Mouse (Mus musculus) kidney, embryonic 14.5 days (tissue): ENCODE results near the gene Cfap57. TPM values are rescaled to one million over a fixed set of nuclear protein-coding genes. Genes with fewer than 3 reads are reported as not detected.
A peak's percentile ranks its signal among the peaks of the same experiment; 100 is the strongest.

ENCODE experiments used
- ATAC-seq: fragments of 200-750 bp; cut with Nextera tagmentation; 2 replicates; pipeline ENCODE4 v1.8.0; 2017; ENCODE audit warnings: moderate number of reproducible peaks, mild to moderate bottlenecking, moderate TSS enrichment, moderate library complexity; ENCODE audit not compliant: low FRiP score, low TSS enrichment
- H3K27ac ChIP-seq: fragments of 300-500 bp; sonication (generic); 2 replicates; pipeline ENCODE4 v1.5.1; 2014; ENCODE audit warnings: low read depth, mild to moderate bottlenecking, low read length, moderate library complexity, mixed read lengths
- H3K27me3 ChIP-seq: fragments of 300-500 bp; sonication (generic); 2 replicates; pipeline ENCODE4 v1.6.1; 2014; ENCODE audit warnings: mild to moderate bottlenecking, low read length; ENCODE audit not compliant: control insufficient read depth, insufficient read depth
- H3K36me3 ChIP-seq: fragments of 300-500 bp; sonication (generic); 2 replicates; pipeline ENCODE4 v1.6.1; 2014; ENCODE audit warnings: low read length, mixed read lengths; ENCODE audit not compliant: control insufficient read depth, insufficient read depth
- H3K4me1 ChIP-seq: fragments of 300-500 bp; sonication (generic); 2 replicates; pipeline ENCODE4 v1.6.1; 2014; ENCODE audit warnings: low read length, mixed read lengths; ENCODE audit not compliant: control insufficient read depth, insufficient read depth
- H3K4me2 ChIP-seq: fragments of 300-500 bp; sonication (generic); replicated peaks from 2 replicates; pipeline ENCODE4 v1.6.1; 2014; ENCODE audit warnings: low read depth, mild to moderate bottlenecking, low read length
- H3K4me3 ChIP-seq: fragments of 300-500 bp; sonication (generic); 2 replicates; pipeline ENCODE4 v1.5.1; 2014; ENCODE audit warnings: mild to moderate bottlenecking, low read length
- H3K9ac ChIP-seq: fragments of 300-500 bp; sonication (generic); 2 replicates; pipeline ENCODE4 v1.6.1; 2014; ENCODE audit warnings: low read depth, mild to moderate bottlenecking, low read length, moderate library complexity
- H3K9me3 ChIP-seq: fragments of 300-500 bp; sonication (generic); 2 replicates; pipeline ENCODE4 v1.6.1; 2016; ENCODE audit warnings: low read length; ENCODE audit not compliant: control insufficient read depth
- WGBS: fragments of 180-500 bp; shearing (Covaris S2); extraction: QIAGEN DNeasy Blood & Tissue Kit; methylation state at CpG from one replicate; pipeline ENCODE4 v1.1.7; 2014; 5-methylcytosine and 5-hydroxymethylcytosine counted together
- polyA plus RNA-seq: library from polyadenylated mRNA; unstranded; fragments of >200 nt; fragmentation: Nextera tagmentation; extraction: Ambion mirVana; gene quantifications from 2 replicates; pipeline ENCODE4 v1.2.1, GENCODE M21; 2014

Gene Cfap57
- polyA plus RNA-seq, 1 experiment from 2014 or later: 0.08 TPM

DNA sequence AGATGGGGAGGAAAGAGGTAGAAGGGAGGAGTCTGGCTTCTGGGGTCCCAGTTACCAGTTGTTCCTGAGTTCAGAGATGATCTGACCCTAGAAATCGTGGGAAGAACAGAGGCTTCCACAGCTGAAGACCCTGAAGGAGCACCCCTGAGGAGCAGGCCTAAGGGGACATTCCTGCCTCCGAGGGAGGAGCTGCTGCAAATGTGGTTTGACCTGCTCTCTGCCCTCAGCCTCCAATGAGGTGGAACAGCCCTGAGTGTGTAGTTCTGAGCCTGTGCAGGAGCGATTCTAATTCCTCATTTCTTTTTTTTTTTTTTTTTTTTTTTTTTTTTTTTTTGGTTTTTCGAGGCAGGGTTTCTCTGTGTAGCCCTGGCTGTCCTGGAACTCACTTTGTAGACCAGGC is 87.4 kb downstream of the Cfap57 start:
- H3K36me3 ChIP-seq: no peaks in the 10 kb centered on the region
- no peak overlapping the region; the same call in 1 of the 2 replicates for H3K27ac ChIP-seq
- H3K4me3 ChIP-seq: no peak overlapping the region
- no peak overlapping the region for H3K9ac ChIP-seq
- peak; percentile 86 for ATAC-seq
- H3K9me3 ChIP-seq: no peaks in the 10 kb centered on the region
- 39% methylated on average over 3 of the region's 4 CpGs for WGBS
- peaks cover 8% of the 10 kb centered on the region for H3K4me1 ChIP-seq
- H3K4me2 ChIP-seq: no peak overlapping the region
- no peaks in the 10 kb centered on the region for H3K27me3 ChIP-seq

GRCm38 (mm10) chr4:118532663-118533062 is 87.9 kb downstream of the Cfap57 start:
- ATAC-seq: no peak
- H3K27ac ChIP-seq: no peak overlapping the region; the same call in 1 of the 2 replicates
- 66% methylated on average over 5 of the region's 5 CpGs for WGBS

DNA sequence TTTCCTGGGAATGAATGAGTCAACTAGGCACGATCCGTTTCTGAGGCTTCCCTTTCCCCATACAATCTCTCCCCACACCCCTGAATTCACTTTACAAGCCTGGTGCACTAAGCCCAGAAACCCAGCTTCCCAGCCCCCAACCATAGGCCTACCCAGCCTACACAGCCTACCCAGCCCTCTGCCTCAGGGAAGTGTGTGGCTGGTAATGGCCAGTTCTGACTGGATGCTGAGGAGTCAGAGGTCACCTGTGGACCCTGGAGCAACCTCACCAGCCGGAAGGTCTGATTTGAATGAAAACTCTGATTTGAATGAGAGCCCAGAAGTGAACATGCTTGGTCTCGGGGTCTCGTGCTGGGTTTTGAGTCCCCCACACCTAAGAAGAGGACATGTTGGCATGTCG is 92.9 kb downstream of the Cfap57 start:
- Histone ChIP-seq H3K27ac (no peak overlapping the region), H3K4me2 (peak overlapping the region; percentile 25; the same call in 1 of the 2 replicates), H3K4me1 (peaks cover 4% of the 10 kb centered on the region), H3K9ac (no peak overlapping the region), H3K27me3 (no peaks in the 10 kb centered on the region), H3K36me3 (no peaks in the 10 kb centered on the region), H3K4me3 (no peak overlapping the region; the same call in 1 of the 2 replicates), H3K9me3 (no peaks in the 10 kb centered on the region)
- WGBS: 82% methylated on average over 6 of the region's 6 CpGs
- no peak for ATAC-seq

More at GRCm38 (mm10) chr4:118532663-118533062, 87.9 kb downstream of the Cfap57 start:
- Histone ChIP-seq H3K4me1 (peaks cover 8% of the 10 kb centered on the region), H3K9me3 (no peaks in the 10 kb centered on the region), H3K4me2 (no peak overlapping the region), H3K36me3 (no peaks in the 10 kb centered on the region), H3K4me3 (no peak overlapping the region), H3K27me3 (no peaks in the 10 kb centered on the region), H3K9ac (no peak overlapping the region)

DNA sequence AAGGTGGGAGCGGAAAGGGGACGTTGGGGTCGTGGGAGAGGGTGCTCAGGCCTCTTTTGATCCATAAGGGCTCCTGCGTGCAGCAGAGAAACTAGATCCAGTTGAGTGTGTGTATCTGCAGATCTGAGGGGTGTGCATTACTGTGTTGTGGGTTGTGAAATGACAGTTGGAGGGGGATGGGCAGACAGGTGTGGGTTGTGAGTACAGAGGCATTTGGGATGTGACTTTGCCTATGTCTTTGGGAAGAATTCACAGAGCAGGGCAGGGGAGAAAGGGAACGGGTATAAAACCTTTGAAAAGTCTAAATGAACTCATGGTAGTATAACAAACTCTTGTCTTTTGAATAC is 93.3 kb downstream of the Cfap57 start:
- Histone ChIP-seq H3K4me1 (no peaks in the 10 kb centered on the region; the same call in 1 of the 2 replicates), H3K9ac (no peak overlapping the region), H3K4me3 (peak overlapping the region; percentile 17; the same call in 1 of the 2 replicates), H3K27me3 (no peaks in the 10 kb centered on the region), H3K9me3 (no peaks in the 10 kb centered on the region), H3K27ac (peak overlapping the region; percentile 62; the same call in 1 of the 2 replicates), H3K36me3 (no peaks in the 10 kb centered on the region), H3K4me2 (peak overlapping the region; percentile 25)
- 44% methylated on average over 5 of the region's 5 CpGs for WGBS
- no peak for ATAC-seq

GRCm38 (mm10) chr4:118526408-118527334 is 93.9 kb downstream of the Cfap57 start, which contains the start of gene 2610528J11Rik:
Gene 2610528J11Rik, plus strand, starts transcription at chr4:118526999.
- WGBS: 43% methylated on average over 17 of the region's 17 CpGs
- Histone ChIP-seq H3K27me3 (no peaks in the 10 kb centered on the region), H3K27ac (peak within 1 kb of the TSS; percentile 62; the same call in 1 of the 2 replicates), H3K9ac (no peak within 1 kb of the TSS), H3K9me3 (no peaks in the 10 kb centered on the region), H3K4me2 (peak within 1 kb of the TSS; percentile 25), H3K4me3 (peak within 1 kb of the TSS; percentile 17; the same call in 1 of the 2 replicates), H3K36me3 (no peaks in the 10 kb centered on the region), H3K4me1 (no peaks in the 10 kb centered on the region)
- peak; percentile 61 for ATAC-seq

DNA sequence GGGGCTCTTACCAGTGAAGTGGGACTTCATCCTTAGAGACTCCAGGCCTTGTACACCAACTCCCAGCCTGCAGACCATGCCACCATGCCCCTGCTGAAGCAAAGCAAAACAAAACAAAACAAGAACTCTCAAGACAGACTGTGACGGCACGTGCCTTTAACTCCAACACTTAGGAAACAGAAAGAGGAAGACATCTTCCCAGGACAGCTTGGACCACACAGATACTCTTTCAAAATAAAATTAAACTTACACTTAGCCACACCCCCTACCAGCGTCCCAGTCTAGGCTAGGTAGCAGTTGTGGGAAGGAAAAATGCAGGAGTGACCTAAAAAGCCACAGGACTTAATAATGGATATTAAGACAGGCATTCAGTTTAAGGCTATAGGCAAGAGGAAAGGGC is 94.8 kb downstream of the Cfap57 start:
- no peaks in the 10 kb centered on the region for H3K27me3 ChIP-seq

DNA sequence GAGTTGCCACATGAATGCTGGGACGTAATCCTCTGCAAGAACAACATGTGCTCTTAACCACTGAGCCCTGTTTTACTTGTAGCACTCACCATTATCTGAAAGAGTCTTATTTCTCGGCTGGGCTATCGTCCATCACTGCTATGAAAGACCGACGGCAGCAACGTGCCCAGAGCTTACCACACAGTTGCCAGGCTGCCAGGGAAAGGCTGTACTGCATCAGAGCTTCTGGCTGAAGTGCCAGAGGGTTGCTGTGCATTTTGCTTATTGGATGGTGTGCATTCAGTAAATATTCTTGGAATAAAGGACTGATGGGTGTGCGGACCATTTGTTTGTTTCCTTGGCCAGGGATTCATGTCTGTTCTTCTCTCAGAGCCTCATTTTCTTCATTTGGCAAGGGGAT is 96.6 kb downstream of the Cfap57 start:
- Histone ChIP-seq H3K4me1 (no peaks in the 10 kb centered on the region), H3K27me3 (no peaks in the 10 kb centered on the region), H3K4me2 (no peak overlapping the region), H3K9me3 (no peaks in the 10 kb centered on the region), H3K4me3 (no peak overlapping the region), H3K9ac (no peak overlapping the region), H3K27ac (no peak overlapping the region), H3K36me3 (no peaks in the 10 kb centered on the region)
- WGBS: 77% methylated on average over 7 of the region's 7 CpGs
- no peak for ATAC-seq

More for the DNA sequence above, 94.8 kb downstream of the Cfap57 start:
- no peak overlapping the region for H3K4me3 ChIP-seq
- H3K9ac ChIP-seq: no peak overlapping the region
- no peaks in the 10 kb centered on the region for H3K4me1 ChIP-seq
- H3K36me3 ChIP-seq: no peaks in the 10 kb centered on the region
- no peak overlapping the region for H3K27ac ChIP-seq
- no peak overlapping the region for H3K4me2 ChIP-seq
- WGBS: 77% methylated on average over 3 of the region's 3 CpGs
- no peak for ATAC-seq
- no peaks in the 10 kb centered on the region for H3K9me3 ChIP-seq

DNA sequence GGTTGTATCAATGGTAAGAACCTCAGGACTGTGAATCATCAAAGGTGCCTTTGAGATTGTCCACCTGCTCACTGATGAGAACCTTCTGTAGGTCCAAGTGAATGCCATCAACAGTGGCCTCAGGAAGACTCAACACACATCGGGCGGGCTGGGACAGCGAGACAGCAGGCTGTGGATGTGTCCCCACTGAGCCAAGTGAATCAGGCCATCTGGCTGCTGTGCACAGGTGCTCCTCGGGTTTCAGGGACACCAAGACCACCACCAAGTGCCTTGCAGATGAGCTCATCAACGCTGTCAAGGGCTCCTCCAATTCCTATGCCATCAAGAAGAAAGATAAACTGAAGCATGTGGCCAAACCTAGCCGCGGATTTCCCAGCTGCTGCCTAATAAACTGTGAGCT is 98.3 kb downstream of the Cfap57 start:
- Histone ChIP-seq H3K36me3 (no peaks in the 10 kb centered on the region), H3K9me3 (no peaks in the 10 kb centered on the region), H3K27ac (no peak overlapping the region), H3K4me1 (no peaks in the 10 kb centered on the region), H3K4me3 (no peak overlapping the region), H3K9ac (no peak overlapping the region), H3K27me3 (no peaks in the 10 kb centered on the region), H3K4me2 (no peak overlapping the region)
- 85% methylated on average over 7 of the region's 7 CpGs for WGBS
- ATAC-seq: no peak

- no peak for ATAC-seq
- H3K27me3 ChIP-seq: no peaks in the 10 kb centered on the region
- H3K4me2 ChIP-seq: no peak overlapping the region
- no peak overlapping the region for H3K9ac ChIP-seq
- 78% methylated on average over 5 of the region's 5 CpGs for WGBS
- no peaks in the 10 kb centered on the region for H3K9me3 ChIP-seq
- no peaks in the 10 kb centered on the region for H3K4me1 ChIP-seq
- no peak overlapping the region for H3K27ac ChIP-seq
- no peaks in the 10 kb centered on the region for H3K36me3 ChIP-seq
- no peak overlapping the region for H3K4me3 ChIP-seq
Observed at GRCm38 (mm10) chr4:118518208-118518607, 102.4 kb downstream of the Cfap57 start.
